Mouse (Mus musculus) thymus, postnatal 10 days (tissue): ENCODE results near the gene Sim2.

Experiments
- DNase-seq, 2 experiments: peaks; one replicate each; pipeline ENCODE4 v3.0.0; 2021; ENCODE audit warnings: low spot score in 2 of 2

Sim2 gene

GRCm38 (mm10) chr16:94164236-94164635, 79.5 kb downstream of the Sim2 start:
- DNase-seq: no peak

- no peak for DNase-seq
Observed at GRCm38 (mm10) chr16:94164978-94165377, 80.2 kb downstream of the Sim2 start.

GRCm38 (mm10) chr16:94168655-94169545, 84.2 kb downstream of the Sim2 start:
- no peak for DNase-seq

- no peak for DNase-seq
Observed at GRCm38 (mm10) chr16:94170218-94170617, 85.5 kb downstream of the Sim2 start.

GRCm38 (mm10) chr16:94173361-94173760, 88.6 kb downstream of the Sim2 start:
- DNase-seq: no peak

GRCm38 (mm10) chr16:94175366-94175986, 90.7 kb downstream of the Sim2 start:
- no peak for DNase-seq
